Mouse (Mus musculus) CD4-positive, CD25-positive, alpha-beta regulatory T cell, adult 4 months (primary cell): ENCODE measurements at regions not wholly inside any gene's neighbourhood (a gene's known extent, or its start where the extent isn't known, plus 50 kb on each side); places are given as distances from the start of the nearest gene placed in this dataset.

Source experiments
- ATAC-seq: one replicate; pipeline ENCODE4 v1.8.0; 2017

DNA sequence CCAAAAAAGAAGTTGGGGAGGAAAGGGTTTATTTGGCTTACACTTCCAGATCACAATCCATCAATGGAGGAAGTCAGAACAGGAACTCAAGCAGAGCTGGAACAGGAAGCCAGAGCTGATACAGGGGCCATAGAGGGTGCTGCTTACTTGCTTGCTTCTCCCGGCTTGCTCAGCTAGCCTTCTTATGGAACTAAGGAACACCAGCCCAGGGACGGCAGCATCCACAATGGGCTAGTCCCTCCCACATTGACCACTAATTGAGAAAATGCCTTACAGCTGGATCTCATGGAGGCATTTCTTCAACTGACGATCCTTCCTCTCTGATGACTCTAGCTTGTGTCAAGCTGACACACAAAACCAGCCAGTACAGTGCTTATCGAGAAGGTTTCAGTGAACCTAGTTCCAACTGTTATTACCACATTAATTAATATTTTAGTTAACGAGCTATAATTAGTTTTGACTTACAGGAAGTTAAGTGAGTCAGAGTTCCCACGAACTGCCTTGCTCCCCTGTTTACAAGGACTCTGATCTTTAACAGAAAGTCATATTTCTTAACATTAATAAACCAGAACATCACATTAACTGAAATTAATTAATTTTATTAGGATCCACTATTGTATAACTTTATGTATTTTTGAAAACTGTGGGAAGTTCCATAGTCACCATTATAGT, 158.2 kb downstream of the Calcrl start:
- ATAC-seq, result peak; percentile 71

DNA sequence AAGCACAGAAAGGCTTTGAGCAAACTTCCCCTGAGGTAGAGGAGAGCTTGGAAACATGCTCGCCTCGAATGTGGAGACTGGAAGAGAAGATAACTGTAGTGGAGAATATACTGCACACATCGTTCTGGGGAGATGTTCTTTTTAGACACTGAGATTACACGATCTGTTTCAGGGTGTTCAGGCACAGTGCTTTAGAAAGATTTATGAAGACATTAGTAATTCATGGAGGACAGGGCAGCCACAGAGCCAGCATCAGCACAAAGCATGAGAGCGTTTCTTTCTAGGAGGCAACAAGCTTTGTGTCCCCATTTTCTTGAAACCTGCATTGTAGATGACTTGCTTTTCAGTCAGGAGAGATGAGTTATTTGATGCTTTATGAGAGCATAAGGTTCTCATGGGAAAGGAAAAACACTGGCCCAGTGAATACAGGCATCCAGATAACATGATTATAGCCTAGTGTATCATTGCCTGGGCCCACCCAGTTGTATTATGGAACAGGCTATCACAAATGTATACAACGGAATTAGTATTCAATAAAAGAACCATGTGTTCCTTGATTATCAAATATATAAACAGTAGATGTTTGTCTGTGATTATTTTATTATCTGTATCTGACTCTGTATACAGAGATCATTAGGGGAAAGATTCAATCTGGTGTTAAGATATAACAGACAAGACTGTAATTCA, 151.0 kb downstream of the Calcrl start:
- no peak for ATAC-seq

DNA sequence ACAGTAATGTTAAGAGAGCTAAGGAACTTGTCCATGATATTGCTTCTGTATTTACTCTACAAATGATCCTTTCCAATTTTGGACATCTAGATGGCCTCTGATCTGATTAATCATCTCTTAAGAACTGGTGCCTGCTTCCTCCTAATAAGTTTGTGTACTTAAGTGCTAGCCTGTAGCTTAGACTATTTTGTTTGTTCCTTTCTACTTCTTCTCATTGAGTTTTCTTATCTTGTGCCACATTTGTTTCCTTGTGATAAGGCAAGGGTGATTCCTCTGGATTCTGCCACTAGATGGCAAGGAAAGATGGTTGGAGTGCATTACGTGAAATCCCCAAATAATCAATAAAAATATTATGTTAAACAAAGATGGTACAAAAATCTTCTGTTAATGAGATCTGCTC, 148.0 kb downstream of the Calcrl start:
- ATAC-seq, result no peak
